Mouse (Mus musculus) frontal cortex, adult 2 months (tissue): ENCODE results near the gene Slc35e2. TPM values are rescaled to one million over a fixed set of nuclear protein-coding genes. Genes with fewer than 3 reads are reported as not detected.
"Not testable (repeated sequence)": the region's sequence is repeated elsewhere in the genome, so short reads cannot be mapped to it uniquely, and the experiment has no call there.

ENCODE experiments used
- DNase-seq, 2 experiments: peaks; one replicate each; pipeline ENCODE4 v3.0.0; 2022; ENCODE audit warnings: low spot score in 1 of 2; ENCODE audit errors: extremely low spot score in 1 of 2
- polyA plus RNA-seq: library from polyadenylated mRNA; depleted of rRNA; stranded (reverse); fragments of >200 nt; gene quantifications from 2 replicates; pipeline ENCODE4 v1.2.3, GENCODE M21; 2012; rRNA removed

Gene Slc35e2
- polyA plus RNA-seq = 19.6 and 20.6 TPM in 2 replicates

- DNase-seq = peak; percentile 81 to 90
Measured at GRCm38 (mm10) chr4:155601091-155601996, at the start of gene Slc35e2. Gene Slc35e2, plus strand, starts transcription at chr4:155601416.

GRCm38 (mm10) chr4:155552917-155553532, 48.2 kb upstream of the Slc35e2 start:
- no peak for DNase-seq

- no peak for DNase-seq
Measured at GRCm38 (mm10) chr4:155554880-155555279, 46.3 kb upstream of the Slc35e2 start.

GRCm38 (mm10) chr4:155555464-155555863, 45.8 kb upstream of the Slc35e2 start:
- no peak for DNase-seq

GRCm38 (mm10) chr4:155559454-155559853, 41.8 kb upstream of the Slc35e2 start:
- no peak for DNase-seq

DNA sequence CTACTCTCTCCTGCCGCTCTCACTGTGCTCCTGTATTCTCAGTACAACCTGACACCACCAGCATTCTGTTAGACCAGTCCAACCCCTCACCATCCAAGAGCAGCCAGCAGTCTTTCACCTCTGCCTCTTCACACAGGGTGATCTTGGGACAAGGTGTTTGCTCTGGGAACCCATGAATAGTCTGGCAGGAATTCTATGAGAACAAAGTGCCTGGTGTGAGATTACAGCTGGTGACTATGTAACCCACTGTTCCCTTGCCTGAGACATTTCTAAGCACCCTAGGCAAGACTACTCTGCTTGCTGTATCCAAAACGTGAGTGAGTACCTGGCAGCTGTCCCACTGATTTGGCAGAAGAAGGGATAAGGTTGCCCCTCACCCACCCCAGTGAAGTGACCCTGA, 40.3 kb upstream of the Slc35e2 start:
- DNase-seq = no peak

DNA sequence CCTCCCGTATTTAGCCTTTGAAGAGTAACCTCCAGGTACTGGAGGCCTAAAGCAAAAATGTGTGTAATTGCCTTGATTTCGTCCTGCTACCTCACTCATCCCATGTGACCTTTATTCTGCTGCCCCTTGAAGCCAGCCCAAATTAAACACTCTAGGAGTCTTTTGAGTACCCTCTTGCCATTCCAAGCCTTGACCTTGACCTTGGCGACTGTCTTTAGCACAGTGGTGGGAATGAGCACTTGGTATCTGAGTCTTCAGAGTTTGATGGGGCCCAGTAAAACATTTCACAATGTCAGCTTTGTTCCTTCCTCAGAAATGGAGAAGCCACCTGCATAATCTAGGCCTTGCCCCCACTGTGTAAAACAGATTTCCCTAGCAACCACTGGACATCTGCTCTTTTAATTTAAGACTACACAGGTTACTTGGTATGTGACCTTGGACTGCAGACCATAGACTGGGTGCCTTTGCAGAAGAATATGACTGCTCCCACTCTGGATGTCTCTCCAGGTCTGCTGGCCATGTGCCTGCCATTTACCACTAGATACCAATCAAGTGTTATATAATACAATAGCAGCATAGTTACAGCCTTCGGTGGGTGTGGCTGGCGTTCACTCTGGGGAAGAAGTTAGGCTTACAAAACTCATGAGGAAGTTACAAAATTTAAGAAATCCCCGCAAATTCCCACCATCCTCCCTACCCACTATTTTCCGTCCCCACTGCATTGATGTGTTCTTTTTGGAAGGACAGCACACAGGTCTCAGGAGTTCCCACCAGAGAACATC, 39.4 kb upstream of the Slc35e2 start, which contains the start of gene Nadk:
Nadk (plus strand) TSS at position 718 of the 782 bp plus-strand sequence.
- no peak for DNase-seq

DNA sequence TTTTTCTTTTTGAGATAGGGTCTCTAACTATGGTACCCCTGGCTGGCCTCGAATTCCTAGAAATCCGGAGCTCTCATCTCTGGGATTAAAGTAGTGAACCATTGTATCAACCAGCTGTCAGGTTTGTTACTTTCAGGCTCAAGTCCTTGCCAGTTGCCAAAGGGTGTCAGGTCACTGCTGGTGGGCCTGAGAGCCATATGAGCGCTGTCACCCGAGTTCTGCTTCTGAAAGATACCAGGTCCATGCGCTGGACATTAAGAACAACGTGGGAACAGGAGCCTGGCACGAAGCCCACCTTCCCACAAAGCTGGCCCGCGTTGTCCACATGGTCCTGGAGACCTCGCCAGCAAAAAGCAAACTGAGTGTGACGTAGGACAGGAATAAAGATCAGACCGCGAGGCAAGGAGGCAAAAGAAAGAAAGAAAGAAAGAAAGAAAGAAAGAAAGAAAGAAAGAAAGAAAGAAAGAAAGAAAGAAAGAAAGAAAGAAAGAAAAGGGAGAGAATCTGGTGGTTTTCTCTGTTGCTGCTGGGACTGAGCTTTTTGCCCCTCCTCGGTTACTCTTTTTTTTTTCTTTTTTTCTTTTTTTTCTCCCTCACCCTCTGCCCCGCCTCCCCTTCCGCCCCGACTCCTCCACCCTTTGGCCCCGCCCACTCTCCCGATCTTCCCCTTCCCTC, 38.4 kb upstream of the Slc35e2 start:
- peak in 1 of 2 experiments; percentile 36 for DNase-seq

- DNase-seq = peak; percentile 87 to 94
Measured at GRCm38 (mm10) chr4:155563400-155564231, 37.6 kb upstream of the Slc35e2 start.

GRCm38 (mm10) chr4:155564315-155565069, 36.7 kb upstream of the Slc35e2 start:
- peak in 1 of 2 experiments; percentile 23 for DNase-seq

DNA sequence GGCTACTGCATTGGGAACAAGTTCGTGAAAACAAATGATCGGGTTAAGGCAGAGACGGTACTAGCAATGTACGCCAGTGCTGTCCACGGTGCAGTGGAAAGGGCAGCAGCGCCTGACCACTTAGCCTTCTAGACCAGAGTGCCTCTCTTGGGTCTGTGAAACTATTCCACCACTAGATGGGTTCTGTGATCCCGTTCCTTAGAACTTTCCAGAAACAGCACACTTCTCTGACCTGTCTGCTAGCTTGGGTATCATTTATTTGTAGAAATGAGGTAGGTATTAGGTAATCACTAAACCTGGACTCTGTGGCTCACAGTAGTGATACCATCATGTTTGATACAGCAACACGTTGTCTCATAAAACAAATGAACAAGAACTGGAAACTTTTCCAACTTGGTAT, 34.7 kb upstream of the Slc35e2 start:
- no peak for DNase-seq

GRCm38 (mm10) chr4:155568170-155568569, 33.0 kb upstream of the Slc35e2 start:
- peak in 1 of 2 experiments; percentile 53 for DNase-seq

DNA sequence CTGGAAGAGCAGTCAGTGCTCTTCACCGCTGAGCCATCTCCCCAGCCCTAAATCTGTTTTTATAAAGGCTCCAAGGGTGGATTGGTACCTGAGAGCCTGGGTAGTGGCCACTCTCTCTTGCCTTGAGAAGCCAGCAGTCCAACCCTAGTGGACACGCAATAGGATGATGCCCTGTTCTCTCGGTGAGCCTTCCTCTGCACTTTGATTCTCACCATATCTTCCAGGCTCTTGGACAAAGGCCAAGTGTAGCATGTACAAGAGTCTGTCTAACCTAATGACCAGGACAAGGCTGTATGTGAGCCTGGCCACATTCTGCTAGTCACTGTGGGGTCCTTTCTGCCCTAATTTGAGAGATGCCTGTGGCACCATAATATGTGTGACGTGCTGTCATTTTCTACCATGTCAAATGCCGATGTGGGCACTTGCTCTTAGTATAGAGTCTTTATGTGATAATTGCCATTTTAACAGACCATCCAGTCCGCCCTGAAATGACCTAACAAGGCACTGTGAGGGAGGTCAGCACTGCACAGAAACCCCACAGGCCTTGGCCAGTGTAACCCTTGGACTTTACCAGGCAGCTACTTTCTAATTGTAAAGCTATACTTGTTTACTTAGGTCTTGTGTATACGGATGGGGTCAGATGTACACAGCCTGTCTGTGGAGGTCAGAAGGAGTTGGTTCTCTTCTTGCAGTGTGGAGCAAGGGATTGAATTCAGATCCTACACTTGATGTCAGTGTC, 32.4 kb upstream of the Slc35e2 start:
- no peak for DNase-seq

GRCm38 (mm10) chr4:155569818-155570217, 31.4 kb upstream of the Slc35e2 start:
- no peak for DNase-seq

GRCm38 (mm10) chr4:155570315-155570714, 30.9 kb upstream of the Slc35e2 start:
- DNase-seq = not testable (repeated sequence)

DNA sequence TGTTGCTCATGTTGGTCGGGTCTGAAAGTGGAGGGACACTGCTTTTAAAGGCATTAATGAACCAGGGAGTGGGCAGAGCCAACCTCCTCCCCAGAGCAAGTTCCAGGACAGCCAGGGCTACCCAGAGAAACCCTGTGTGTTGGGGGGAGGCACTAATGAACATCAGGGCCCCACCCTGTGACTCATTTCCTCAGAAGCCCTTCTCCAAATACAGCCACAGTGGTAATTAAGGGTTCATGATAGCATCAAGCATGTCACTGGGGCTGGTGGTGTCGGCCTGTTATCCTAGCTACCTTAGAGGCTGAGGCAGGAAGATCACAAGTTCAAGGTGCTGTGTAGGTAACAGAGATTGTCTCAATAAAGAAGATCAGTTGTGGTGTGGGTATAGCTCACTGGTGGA, 29.8 kb upstream of the Slc35e2 start:
- DNase-seq = no peak

GRCm38 (mm10) chr4:155573155-155573554, 28.1 kb upstream of the Slc35e2 start:
- DNase-seq = no peak

DNA sequence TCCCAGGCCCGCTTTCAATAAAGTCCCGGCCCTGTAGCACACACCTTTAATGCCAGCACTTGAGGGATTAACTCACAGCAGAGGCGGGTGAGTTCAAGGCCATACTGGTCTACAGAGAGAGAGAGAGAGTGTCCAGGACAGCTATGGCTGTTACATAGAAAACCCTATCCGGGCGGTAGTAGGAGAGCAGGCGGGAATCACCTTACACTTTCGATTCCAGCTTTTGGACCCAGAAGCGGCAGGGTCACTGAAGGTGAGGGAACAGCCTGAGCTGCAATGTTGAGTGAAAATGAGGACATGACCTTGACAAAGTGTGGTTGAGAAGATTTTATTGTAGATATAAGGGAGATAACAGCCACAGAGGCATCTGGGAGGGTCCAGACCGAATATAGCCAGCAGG, 27.3 kb upstream of the Slc35e2 start:
- DNase-seq = no peak
